Mouse (Mus musculus) liver, embryonic 12.5 days (tissue): Measurements from ENCODE around the gene Capn15. TPM values are rescaled to one million over a fixed set of nuclear protein-coding genes. Genes with fewer than 3 reads are reported as not detected.

Experiments
- ATAC-seq: fragments of 200-750 bp; cut with Nextera tagmentation; 2 replicates; pipeline ENCODE4 v1.8.0; 2017; ENCODE audit warnings: moderate number of reproducible peaks, mild to moderate bottlenecking, moderate library complexity
- H3K27ac ChIP-seq: fragments of 300-500 bp; sonication (generic); 2 replicates; pipeline ENCODE4 v1.5.1; 2016; ENCODE audit warnings: mild to moderate bottlenecking
- H3K27me3 ChIP-seq: fragments of 300-500 bp; sonication (generic); replicated peaks from 2 replicates; pipeline ENCODE4 v1.6.1; 2016; ENCODE audit warnings: mild to moderate bottlenecking, moderate library complexity
- H3K36me3 ChIP-seq: fragments of 300-500 bp; sonication (generic); 2 replicates; pipeline ENCODE4 v1.6.1; 2016; ENCODE audit warnings: mild to moderate bottlenecking, moderate library complexity
- H3K4me1 ChIP-seq: fragments of 300-500 bp; sonication (generic); 2 replicates; pipeline ENCODE4 v1.6.1; 2016
- H3K4me2 ChIP-seq: fragments of 300-500 bp; sonication (generic); 2 replicates; pipeline ENCODE4 v1.6.1; 2016; ENCODE audit warnings: mild to moderate bottlenecking, moderate library complexity
- H3K4me3 ChIP-seq: fragments of 300-500 bp; sonication (generic); 2 replicates; pipeline ENCODE4 v1.5.1; 2016; ENCODE audit warnings: mild to moderate bottlenecking, moderate library complexity
- H3K9ac ChIP-seq: fragments of 300-500 bp; sonication (generic); 2 replicates; pipeline ENCODE4 v1.6.1; 2016; ENCODE audit warnings: mild to moderate bottlenecking, moderate library complexity
- H3K9me3 ChIP-seq: fragments of 300-500 bp; sonication (generic); replicated peaks from 2 replicates; pipeline ENCODE4 v1.6.1; 2016; ENCODE audit warnings: mild to moderate bottlenecking, moderate library complexity
- WGBS: fragments of 180-500 bp; shearing (Covaris S2); methylation state at CpG from one replicate; pipeline ENCODE4 v1.1.7; 2016; ENCODE audit not compliant: insufficient replicate concordance; 5-methylcytosine and 5-hydroxymethylcytosine counted together
- polyA plus RNA-seq: library from polyadenylated mRNA; unstranded; fragments of >200 nt; fragmentation: Nextera tagmentation; extraction: Ambion mirVana; gene quantifications from 2 replicates; pipeline ENCODE4 v1.2.1, GENCODE M21; 2016

Gene Capn15
- polyA plus RNA-seq, 1 experiment from 2014 or later: 21.3 TPM

DNA sequence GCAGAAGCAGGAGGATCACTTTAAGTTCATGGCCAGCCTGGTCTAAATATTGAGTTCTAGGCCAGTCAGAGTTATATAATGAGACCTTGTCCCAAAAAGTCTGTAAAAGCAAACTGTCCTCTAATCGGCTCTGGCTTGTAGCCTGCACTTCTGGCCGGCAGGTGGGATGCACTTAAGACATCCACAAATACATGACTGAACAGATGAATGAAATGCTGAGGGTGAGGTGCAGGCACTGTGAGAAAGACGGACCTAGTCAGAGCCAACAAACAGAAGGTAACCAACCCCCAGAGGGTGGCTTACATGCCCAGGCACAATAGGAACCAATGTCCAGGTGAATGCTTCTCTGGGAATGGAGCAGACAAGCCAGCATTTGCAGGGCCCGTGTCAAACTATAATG is 71.3 kb downstream of the Capn15 start:
- peaks cover 56% of the 10 kb centered on the region for H3K4me1 ChIP-seq
- WGBS: 41% methylated on average over 4 of the region's 4 CpGs

DNA sequence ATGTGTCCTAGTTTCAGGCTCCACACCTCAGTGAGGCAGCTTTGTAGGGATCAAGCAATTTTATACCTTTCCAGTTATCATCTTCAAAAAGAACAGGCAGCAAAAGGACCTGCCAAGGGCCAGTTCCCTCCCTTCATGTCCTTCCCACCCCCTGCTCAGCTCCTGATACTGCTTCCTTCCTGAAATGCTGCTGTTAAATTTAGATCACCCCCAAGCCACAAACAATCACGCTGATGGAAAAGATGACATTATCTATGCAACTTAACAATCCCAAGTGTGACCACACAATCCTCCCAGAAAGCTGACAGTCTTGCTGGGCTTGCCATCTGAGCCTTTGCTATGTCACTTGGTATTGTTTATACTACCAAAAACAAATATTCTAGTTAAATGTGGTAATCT is 71.7 kb downstream of the Capn15 start:
- H3K9ac ChIP-seq: no peak overlapping the region
- H3K36me3 ChIP-seq: no peaks in the 10 kb centered on the region
- WGBS: 14% methylated on average over 1 of the region's 1 CpGs
- H3K4me3 ChIP-seq: no peak overlapping the region
- no peak overlapping the region for H3K27ac ChIP-seq
- H3K27me3 ChIP-seq: no peaks in the 10 kb centered on the region
- no peak for ATAC-seq
- no peaks in the 10 kb centered on the region for H3K9me3 ChIP-seq
- peaks cover 54% of the 10 kb centered on the region for H3K4me1 ChIP-seq
- H3K4me2 ChIP-seq: peak overlapping the region; percentile 0; the same call in 1 of the 2 replicates

More for the DNA sequence above, 71.3 kb downstream of the Capn15 start:
- Histone ChIP-seq H3K4me3 (no peak overlapping the region), H3K4me2 (no peak overlapping the region), H3K27ac (no peak overlapping the region), H3K9me3 (no peaks in the 10 kb centered on the region), H3K9ac (no peak overlapping the region), H3K36me3 (no peaks in the 10 kb centered on the region), H3K27me3 (no peaks in the 10 kb centered on the region)
- no peak for ATAC-seq

DNA sequence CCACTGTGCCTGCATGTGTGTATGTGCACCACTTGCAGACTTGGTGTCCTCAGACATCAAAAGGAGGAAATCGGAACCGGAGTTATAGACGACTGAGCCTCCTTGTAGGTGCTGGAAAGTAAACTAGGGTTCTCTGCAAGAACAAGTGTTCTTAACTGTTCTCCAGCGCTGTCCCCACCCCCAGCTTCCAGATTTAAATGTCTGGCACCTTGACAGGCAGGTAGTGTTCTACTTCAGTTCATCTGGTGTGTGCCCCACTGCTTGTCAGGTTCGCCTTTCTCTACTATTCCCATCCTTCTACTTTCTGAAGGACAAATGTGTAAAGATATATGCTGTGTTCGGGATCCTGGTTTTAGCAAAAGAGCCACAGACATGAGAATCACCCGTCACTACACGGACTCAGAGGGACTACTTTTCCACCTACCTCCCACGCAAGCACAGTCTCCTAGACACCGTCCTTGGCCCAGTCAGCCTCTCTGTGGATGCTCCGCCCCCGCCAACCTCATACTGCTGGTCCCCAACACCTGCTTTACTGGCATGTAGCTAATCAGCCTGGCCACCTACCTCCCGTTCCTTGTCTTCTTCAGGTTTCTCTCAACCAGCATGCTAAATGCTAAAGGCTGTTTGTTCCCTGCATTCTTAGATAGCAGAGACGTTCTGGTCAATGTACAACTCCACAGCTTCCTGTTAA is 72.3 kb downstream of the Capn15 start:
- WGBS: 46% methylated on average over 14 of the region's 14 CpGs
- H3K4me2 ChIP-seq: peak overlapping the region; percentile 0

GRCm38 (mm10) chr17:25911816-25912215 is 73.8 kb downstream of the Capn15 start:
- Histone ChIP-seq H3K9ac (no peak overlapping the region), H3K4me1 (peaks cover 37% of the 10 kb centered on the region), H3K36me3 (peaks cover 3% of the 10 kb centered on the region; the same call in 1 of the 2 replicates), H3K4me3 (no peak overlapping the region), H3K4me2 (no peak overlapping the region), H3K9me3 (no peaks in the 10 kb centered on the region), H3K27ac (no peak overlapping the region), H3K27me3 (no peaks in the 10 kb centered on the region)
- ATAC-seq: no peak
- 69% methylated on average over 4 of the region's 4 CpGs for WGBS

More for the DNA sequence above, 72.3 kb downstream of the Capn15 start:
- no peaks in the 10 kb centered on the region for H3K27me3 ChIP-seq
- no peak overlapping the region for H3K4me3 ChIP-seq
- H3K9ac ChIP-seq: no peak overlapping the region
- H3K4me1 ChIP-seq: peaks cover 49% of the 10 kb centered on the region
- no peaks in the 10 kb centered on the region for H3K36me3 ChIP-seq
- H3K9me3 ChIP-seq: no peaks in the 10 kb centered on the region
- ATAC-seq: no peak
- H3K27ac ChIP-seq: no peak overlapping the region

Other genes starting within 250 kb of the Capn15 start
- gene Mslnl, start 249.8 kb downstream of the Capn15 start, polyA plus RNA-seq: not detected in 2 replicates
- gene Msln, start 231.4 kb downstream of the Capn15 start, polyA plus RNA-seq: 0.26 and 0.30 TPM in 2 replicates
- 18.9 and 19.3 TPM in 2 replicates for gene Narfl, start 212.0 kb downstream of the Capn15 start, polyA plus RNA-seq
- gene Haghl, start 200.1 kb downstream of the Capn15 start, polyA plus RNA-seq: 11.4 and 11.9 TPM in 2 replicates
- gene Ccdc78, start 199.2 kb downstream of the Capn15 start, polyA plus RNA-seq: 0.17 TPM in 1 of 2 replicates, not detected in the other
- 59.8 and 68.1 TPM in 2 replicates for gene Fam173a, start 192.9 kb downstream of the Capn15 start, polyA plus RNA-seq
- gene AC134908.4, start 190.1 kb downstream of the Capn15 start, polyA plus RNA-seq: not detected in 2 replicates
- 29.1 and 31.7 TPM in 2 replicates for gene Metrn, start 188.7 kb downstream of the Capn15 start, polyA plus RNA-seq
- gene Fbxl16, start 176.7 kb downstream of the Capn15 start, polyA plus RNA-seq: 0.18 and 0.33 TPM in 2 replicates
- gene Wdr24, start 162.2 kb downstream of the Capn15 start, polyA plus RNA-seq: 17.7 and 18.7 TPM in 2 replicates
- 26.6 and 26.8 TPM in 2 replicates for gene Jmjd8, start 156.9 kb downstream of the Capn15 start, polyA plus RNA-seq
- gene Stub1, start 152.4 kb downstream of the Capn15 start, polyA plus RNA-seq: 150 and 156 TPM in 2 replicates
- gene Rhbdl1, start 148.5 kb downstream of the Capn15 start, polyA plus RNA-seq: 0.80 and 0.89 TPM in 2 replicates
- 0.43 and 0.64 TPM in 2 replicates for gene Gm20683, start 144.0 kb downstream of the Capn15 start, polyA plus RNA-seq
- 15.8 and 17.4 TPM in 2 replicates for gene Rhot2, start 140.9 kb downstream of the Capn15 start, polyA plus RNA-seq
- gene Wdr90, start 124.3 kb downstream of the Capn15 start, polyA plus RNA-seq: 19.5 and 19.6 TPM in 2 replicates
- gene Mcrip2, start 117.0 kb downstream of the Capn15 start, polyA plus RNA-seq: 68.0 and 70.3 TPM in 2 replicates
- 52.3 and 53.5 TPM in 2 replicates for gene Mettl26, start 110.7 kb downstream of the Capn15 start, polyA plus RNA-seq
- gene Wfikkn1, start 104.9 kb downstream of the Capn15 start, polyA plus RNA-seq: 0.83 and 0.91 TPM in 2 replicates
- 9.9 and 11.8 TPM in 2 replicates for gene Rab40c, start 66.1 kb downstream of the Capn15 start, polyA plus RNA-seq
- gene Pigq, start 40.9 kb downstream of the Capn15 start, polyA plus RNA-seq: 161 and 171 TPM in 2 replicates
- gene Nhlrc4, start 40.8 kb downstream of the Capn15 start, polyA plus RNA-seq: 5.0 and 7.3 TPM in 2 replicates
- gene A930017K11Rik, start 33.2 kb downstream of the Capn15 start, polyA plus RNA-seq: 0.36 and 0.49 TPM in 2 replicates
- gene Rab11fip3, start 83.8 kb upstream of the Capn15 start, polyA plus RNA-seq: 4.2 and 4.3 TPM in 2 replicates
- gene Decr2, start 104.5 kb upstream of the Capn15 start, polyA plus RNA-seq: 12.0 and 13.2 TPM in 2 replicates
- 65.9 and 68.3 TPM in 2 replicates for gene Nme4, start 109.8 kb upstream of the Capn15 start, polyA plus RNA-seq
- gene Tmem8, start 127.5 kb upstream of the Capn15 start, polyA plus RNA-seq: 1.9 and 2.2 TPM in 2 replicates
- gene Mrpl28, start 137.7 kb upstream of the Capn15 start, polyA plus RNA-seq: 162 and 174 TPM in 2 replicates
- 15.2 and 16.4 TPM in 2 replicates for gene Axin1, start 152.9 kb upstream of the Capn15 start, polyA plus RNA-seq
- gene Pdia2, start 213.3 kb upstream of the Capn15 start, polyA plus RNA-seq: 96.4 and 96.5 TPM in 2 replicates
- gene Rgs11, start 217.2 kb upstream of the Capn15 start, polyA plus RNA-seq: 0.99 and 1.0 TPM in 2 replicates
- gene Arhgdig, start 222.0 kb upstream of the Capn15 start, polyA plus RNA-seq: 36.1 and 36.9 TPM in 2 replicates